Mouse (Mus musculus) hindbrain, embryonic 14.5 days (tissue): Measurements from ENCODE around the gene Smok3c. TPM values are rescaled to one million over a fixed set of nuclear protein-coding genes. Genes with fewer than 3 reads are reported as not detected.
"Not testable (repeated sequence)": the region's sequence is repeated elsewhere in the genome, so short reads cannot be mapped to it uniquely, and the experiment has no call there.

Experiments used
- ATAC-seq: fragments of 200-750 bp; cut with Nextera tagmentation; 2 replicates; pipeline ENCODE4 v1.8.0; 2017; ENCODE audit warnings: moderate number of reproducible peaks, mild to moderate bottlenecking, moderate TSS enrichment, moderate library complexity; ENCODE audit not compliant: low FRiP score
- DNase-seq: peaks from one replicate; pipeline ENCODE4 v3.0.0-alpha.2; 2015; ENCODE audit warnings: low spot score
- H3K27ac ChIP-seq: fragments of 300-500 bp; sonication (generic); 2 replicates; pipeline ENCODE4 v1.5.1; 2014; ENCODE audit warnings: mild to moderate bottlenecking, moderate library complexity
- H3K27me3 ChIP-seq: fragments of 300-500 bp; sonication (generic); 2 replicates; pipeline ENCODE4 v1.6.1; 2014; ENCODE audit warnings: mild to moderate bottlenecking, low read length, mixed read lengths; ENCODE audit not compliant: control insufficient read depth, insufficient read depth
- H3K36me3 ChIP-seq: fragments of 300-500 bp; sonication (generic); replicated peaks from 2 replicates; pipeline ENCODE4 v1.6.1; 2014; ENCODE audit not compliant: control insufficient read depth, insufficient read depth
- H3K4me1 ChIP-seq: fragments of 300-500 bp; sonication (generic); replicated peaks from 2 replicates; pipeline ENCODE4 v1.6.1; 2014; ENCODE audit warnings: antibody characterized with exemption, low read length, mixed read lengths; ENCODE audit not compliant: control insufficient read depth, insufficient read depth
- H3K4me2 ChIP-seq: fragments of 300-500 bp; sonication (generic); replicated peaks from 2 replicates; pipeline ENCODE4 v1.6.1; 2014; ENCODE audit warnings: mild to moderate bottlenecking, moderate library complexity
- H3K4me3 ChIP-seq: fragments of 300-500 bp; sonication (generic); replicated peaks from 2 replicates; pipeline ENCODE4 v1.5.1; 2014; ENCODE audit warnings: mild to moderate bottlenecking, low read length
- H3K9ac ChIP-seq: fragments of 300-500 bp; sonication (generic); 2 replicates; pipeline ENCODE4 v1.6.1; 2014
- H3K9me3 ChIP-seq: fragments of 300-500 bp; sonication (generic); 2 replicates; pipeline ENCODE4 v1.6.1; 2016; ENCODE audit warnings: low read length; ENCODE audit not compliant: control insufficient read depth
- WGBS: fragments of 180-500 bp; shearing (Covaris S2); extraction: QIAGEN DNeasy Blood & Tissue Kit; methylation state at CpG from one replicate; pipeline ENCODE4 v1.1.7; 2014; 5-methylcytosine and 5-hydroxymethylcytosine counted together
- polyA plus RNA-seq: library from polyadenylated mRNA; unstranded; fragments of >200 nt; fragmentation: Nextera tagmentation; extraction: Ambion mirVana; gene quantifications from 2 replicates; pipeline ENCODE4 v1.2.1, GENCODE M21; 2014

Smok3c gene
- polyA plus RNA-seq, 1 experiment from 2014 or later: not detected

DNA sequence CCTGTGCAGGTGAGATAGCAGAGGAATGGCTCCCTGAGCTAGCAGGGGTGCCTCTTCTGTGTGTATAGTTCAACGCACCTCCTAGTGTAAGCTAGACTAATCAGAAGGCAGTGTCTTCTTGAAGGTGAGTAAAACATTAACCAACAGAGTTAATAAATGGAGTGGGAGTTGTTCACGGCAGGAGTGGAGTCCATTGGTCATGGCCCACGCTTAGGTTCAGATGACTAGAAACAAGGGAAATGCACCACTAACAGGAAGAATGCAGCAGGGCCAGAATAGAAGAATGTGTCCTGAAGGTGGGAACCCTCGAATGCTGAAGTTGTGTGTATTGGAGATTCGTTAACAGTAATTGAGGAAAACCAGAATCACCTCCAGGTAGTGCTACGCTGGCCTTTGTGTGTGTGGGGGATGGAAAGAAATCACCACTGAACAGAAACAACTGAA is 36.1 kb downstream of the Smok3c start:
- no peak for ATAC-seq
- no peak overlapping the region for H3K4me3 ChIP-seq
- WGBS: 81% methylated on average over 6 of the region's 6 CpGs

DNA sequence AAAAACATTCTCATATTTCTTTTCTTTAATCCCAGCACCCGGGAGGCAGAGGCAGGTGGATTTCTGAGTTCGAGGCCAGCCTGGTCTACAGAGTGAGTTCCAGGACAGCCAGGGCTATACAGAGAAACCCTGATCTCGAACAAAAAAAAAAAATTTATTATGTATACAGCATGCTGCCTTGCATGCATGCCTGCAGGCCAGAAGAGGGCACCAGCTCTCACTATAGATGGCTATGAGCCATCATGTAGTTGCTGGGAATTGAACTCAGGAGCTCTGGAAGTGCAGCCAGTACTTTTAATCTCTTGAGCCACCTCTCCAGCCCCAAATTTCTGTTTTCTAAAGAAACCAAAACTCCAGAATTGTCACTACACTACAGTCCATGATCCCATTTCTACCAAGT is 37.3 kb downstream of the Smok3c start:
- Histone ChIP-seq H3K4me3 (no peak overlapping the region), H3K4me2 (no peak overlapping the region), H3K36me3 (peaks cover 47% of the 10 kb centered on the region), H3K27ac (no peak overlapping the region), H3K27me3 (no peaks in the 10 kb centered on the region), H3K9me3 (no peaks in the 10 kb centered on the region), H3K4me1 (peaks cover 23% of the 10 kb centered on the region), H3K9ac (no peak overlapping the region)
- DNase-seq (no peak), ATAC-seq (no peak)
- 84% methylated on average over 3 of the region's 3 CpGs for WGBS

More for the DNA sequence above, 36.1 kb downstream of the Smok3c start:
- Histone ChIP-seq H3K9ac (no peak overlapping the region), H3K9me3 (no peaks in the 10 kb centered on the region), H3K36me3 (peaks cover 35% of the 10 kb centered on the region), H3K4me2 (no peak overlapping the region), H3K27me3 (no peaks in the 10 kb centered on the region), H3K27ac (no peak overlapping the region), H3K4me1 (peaks cover 26% of the 10 kb centered on the region)
- DNase-seq: no peak

DNA sequence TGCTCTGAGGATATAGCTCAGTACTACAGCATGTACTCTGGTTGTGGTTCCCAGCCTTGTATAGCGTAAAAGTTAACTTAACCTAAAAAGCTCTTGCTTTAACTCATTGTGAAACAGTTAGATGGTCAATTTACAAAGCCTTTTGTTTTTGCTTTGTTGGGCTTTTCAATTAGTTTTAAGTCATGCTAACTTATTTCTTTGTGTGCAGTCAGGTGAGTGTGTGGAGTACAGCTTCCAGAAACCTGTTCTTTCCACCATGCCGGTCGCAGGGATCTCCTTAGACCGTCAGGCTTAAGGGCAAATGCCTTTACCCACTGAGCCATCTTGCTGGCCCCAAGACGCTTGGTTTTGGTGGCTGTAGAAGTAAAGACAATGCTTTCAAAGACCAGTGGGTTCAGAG is 37.7 kb downstream of the Smok3c start:
- WGBS: 92% methylated on average over 5 of the region's 5 CpGs
- peaks cover 23% of the 10 kb centered on the region for H3K4me1 ChIP-seq
- peaks cover 51% of the 10 kb centered on the region for H3K36me3 ChIP-seq
- no peak overlapping the region for H3K4me2 ChIP-seq
- DNase-seq (no peak), ATAC-seq (no peak)
- H3K4me3 ChIP-seq: no peak overlapping the region
- no peak overlapping the region for H3K9ac ChIP-seq
- H3K9me3 ChIP-seq: no peaks in the 10 kb centered on the region
- H3K27ac ChIP-seq: no peak overlapping the region
- H3K27me3 ChIP-seq: no peaks in the 10 kb centered on the region

DNA sequence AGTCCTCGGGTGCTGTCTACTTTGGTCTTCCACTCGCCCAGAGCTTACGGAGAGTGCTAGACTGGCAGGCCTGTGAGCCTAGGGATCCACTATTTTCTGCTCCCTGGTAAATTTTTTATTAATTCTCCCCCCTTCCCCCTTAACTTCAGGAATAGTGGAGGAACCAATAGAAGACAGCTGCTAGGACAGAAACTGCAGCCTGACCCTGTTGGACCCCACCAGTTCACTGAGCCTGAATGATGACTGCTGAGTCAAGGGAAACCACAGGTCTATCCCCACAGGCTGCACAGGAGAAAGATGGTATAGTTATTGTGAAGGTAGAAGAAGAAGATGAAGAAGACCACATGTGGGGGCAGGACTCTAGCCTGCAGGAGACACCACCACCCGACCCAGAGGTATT is 39.8 kb downstream of the Smok3c start:
- Histone ChIP-seq H3K4me3 (no peak overlapping the region), H3K27me3 (no peaks in the 10 kb centered on the region), H3K4me1 (peaks cover 3% of the 10 kb centered on the region; the same call in 1 of the 2 replicates), H3K27ac (no peak overlapping the region), H3K9me3 (no peaks in the 10 kb centered on the region), H3K4me2 (no peak overlapping the region), H3K9ac (no peak overlapping the region), H3K36me3 (peaks cover 65% of the 10 kb centered on the region)
- ATAC-seq (no peak), DNase-seq (no peak)
- 93% methylated on average over 4 of the region's 4 CpGs for WGBS

DNA sequence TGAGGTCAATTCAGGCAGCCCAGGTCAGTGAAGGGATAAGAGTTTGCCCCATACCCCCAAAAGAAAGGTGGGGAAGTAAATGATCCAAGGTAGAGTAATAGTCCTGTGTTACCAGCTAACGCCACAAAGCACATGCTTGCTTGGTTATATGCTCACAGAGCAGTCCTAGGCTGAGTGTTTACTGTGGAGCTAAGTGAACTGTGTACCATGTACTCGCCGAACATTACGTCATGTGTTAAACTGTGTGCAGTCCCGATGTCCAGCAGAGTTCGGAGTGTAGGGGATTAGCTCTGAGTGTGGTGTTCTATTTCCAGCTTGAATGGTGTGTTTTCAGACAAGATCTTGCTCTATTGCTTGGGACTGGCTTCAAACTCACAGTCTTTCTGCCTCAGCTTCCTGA is 41.5 kb downstream of the Smok3c start:
- ATAC-seq: no peak
- Histone ChIP-seq H3K27ac (no peak overlapping the region), H3K4me3 (no peak overlapping the region), H3K4me2 (no peak overlapping the region), H3K9ac (no peak overlapping the region), H3K27me3 (no peaks in the 10 kb centered on the region), H3K9me3 (no peaks in the 10 kb centered on the region), H3K36me3 (peaks cover 69% of the 10 kb centered on the region), H3K4me1 (no peaks in the 10 kb centered on the region)
- 97% methylated on average over 6 of the region's 6 CpGs for WGBS
- no peak for DNase-seq

DNA sequence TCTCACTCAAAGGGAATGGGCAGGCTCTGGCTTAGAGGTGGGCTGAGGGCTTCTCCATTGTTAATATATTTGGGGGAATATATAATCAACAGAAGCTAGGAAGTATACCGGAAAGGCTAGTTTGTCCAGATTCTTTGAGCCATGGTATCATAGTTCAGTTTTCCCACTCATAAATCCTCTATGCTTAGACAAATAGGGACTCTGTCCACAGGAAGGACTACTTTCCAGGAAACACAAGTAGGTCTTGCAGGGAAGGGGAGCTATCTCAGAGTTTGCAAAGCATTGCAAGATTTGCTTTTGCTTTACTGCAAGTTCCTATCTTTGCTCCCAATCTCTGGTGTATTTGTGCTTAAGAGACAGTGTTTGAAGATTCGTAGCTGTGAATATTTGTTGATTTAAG is 52.0 kb downstream of the Smok3c start:
- Histone ChIP-seq H3K4me2 (no peak overlapping the region), H3K27ac (no peak overlapping the region), H3K9ac (no peak overlapping the region), H3K27me3 (no peaks in the 10 kb centered on the region), H3K9me3 (no peaks in the 10 kb centered on the region), H3K4me1 (no peaks in the 10 kb centered on the region), H3K36me3 (peaks cover 62% of the 10 kb centered on the region), H3K4me3 (no peak overlapping the region)
- 98% methylated on average over 2 of the region's 2 CpGs for WGBS
- DNase-seq (no peak), ATAC-seq (no peak)

DNA sequence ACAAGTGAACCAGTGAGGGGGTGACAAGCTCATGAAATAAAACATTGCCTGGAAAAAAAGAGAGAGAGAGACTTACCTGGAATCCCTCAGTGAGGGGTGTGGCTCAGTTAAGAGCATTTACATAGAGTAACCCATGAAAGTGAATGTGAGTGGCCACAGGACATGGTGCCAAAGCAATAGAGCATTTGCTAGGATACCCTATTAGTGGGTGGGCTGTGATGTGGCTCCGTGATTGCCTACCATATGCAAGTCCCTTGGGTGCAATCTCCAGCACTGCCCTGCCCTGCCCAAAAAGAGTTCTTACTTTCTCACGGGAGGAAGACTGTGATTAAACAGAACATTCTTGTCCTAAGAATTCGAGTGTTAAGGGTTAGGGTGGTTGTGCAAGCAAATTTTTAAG is 54.1 kb downstream of the Smok3c start:
- Histone ChIP-seq H3K27me3 (no peaks in the 10 kb centered on the region), H3K36me3 (peaks cover 40% of the 10 kb centered on the region), H3K9ac (no peak overlapping the region), H3K4me3 (no peak overlapping the region), H3K4me1 (no peaks in the 10 kb centered on the region), H3K9me3 (no peaks in the 10 kb centered on the region), H3K27ac (no peak overlapping the region), H3K4me2 (no peak overlapping the region)
- 56% methylated on average over 3 of the region's 3 CpGs for WGBS
- DNase-seq: no peak
- ATAC-seq: no peak

DNA sequence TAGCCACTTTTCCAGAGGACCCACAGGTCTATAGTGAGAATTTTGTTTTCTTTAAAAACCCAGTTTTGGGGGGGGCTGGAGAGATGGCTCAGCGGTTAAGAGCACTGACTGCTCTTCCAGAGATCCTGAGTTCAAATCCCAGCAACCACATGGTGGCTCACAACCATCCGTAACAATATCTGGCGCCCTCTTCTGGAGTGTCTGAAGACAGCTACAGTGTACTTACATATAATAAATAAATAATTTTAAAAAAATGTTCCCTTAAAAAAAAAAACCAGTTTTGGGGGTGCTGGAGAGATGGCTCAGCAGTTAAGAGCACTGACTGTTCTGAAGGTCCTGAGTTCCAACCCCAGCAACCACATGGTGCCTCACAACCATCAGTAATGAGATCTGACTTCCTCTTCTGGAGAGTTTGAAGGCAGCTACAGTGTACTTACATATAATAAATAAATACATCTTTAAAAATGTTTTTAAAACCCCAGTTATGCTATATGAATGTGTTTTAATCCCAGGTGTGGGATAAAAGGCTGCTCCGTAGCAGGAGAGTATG is 56.9 kb downstream of the Smok3c start:
- 58% methylated on average over 4 of the region's 4 CpGs for WGBS
- H3K27me3 ChIP-seq: not testable (repeated sequence)

More for the DNA sequence above, 56.9 kb downstream of the Smok3c start:
- not testable (repeated sequence) for DNase-seq, H3K9me3 ChIP-seq, ATAC-seq, H3K4me1 ChIP-seq, H3K4me2 ChIP-seq, H3K9ac ChIP-seq, H3K4me3 ChIP-seq, H3K27ac ChIP-seq
- peaks cover 12% of the 10 kb centered on the region for H3K36me3 ChIP-seq
